Mouse (Mus musculus): ENCODE measurements around the gene Sav1.

The Sav1 gene

GRCm38 (mm10) chr12:69986786-69987497, at the start of gene Sav1:
TSS of gene Sav1 (minus strand) at chr12:69987002.
- DNase-seq (ENCODE audit: extremely low read depth, insufficient read length, low spot score): peak; percentile 88

- DNase-seq (ENCODE audit: extremely low read depth, insufficient read length, low spot score): no peak
Measured at GRCm38 (mm10) chr12:70026233-70026632, 39.4 kb upstream of the Sav1 start.

GRCm38 (mm10) chr12:70025431-70025830, 38.6 kb upstream of the Sav1 start:
- no peak for DNase-seq (ENCODE audit: extremely low read depth, insufficient read length, low spot score)

- DNase-seq (ENCODE audit: extremely low read depth, insufficient read length, low spot score): no peak
Measured at GRCm38 (mm10) chr12:70023580-70023979, 36.8 kb upstream of the Sav1 start.

- no peak for DNase-seq (ENCODE audit: extremely low read depth, insufficient read length, low spot score)
Measured at GRCm38 (mm10) chr12:70018153-70018552, 31.4 kb upstream of the Sav1 start.

GRCm38 (mm10) chr12:70015936-70016335, 29.1 kb upstream of the Sav1 start:
- no peak for DNase-seq (ENCODE audit: extremely low read depth, insufficient read length, low spot score)

GRCm38 (mm10) chr12:70011681-70012080, 24.9 kb upstream of the Sav1 start:
- no peak for DNase-seq (ENCODE audit: extremely low read depth, insufficient read length, low spot score)

- no peak for DNase-seq (ENCODE audit: extremely low read depth, insufficient read length, low spot score)
Measured at GRCm38 (mm10) chr12:70010356-70010755, 23.6 kb upstream of the Sav1 start.

- no peak for DNase-seq (ENCODE audit: extremely low read depth, insufficient read length, low spot score)
Measured at GRCm38 (mm10) chr12:70005103-70005502, 18.3 kb upstream of the Sav1 start.

- DNase-seq (ENCODE audit: extremely low read depth, insufficient read length, low spot score): peak; percentile 80
Measured at GRCm38 (mm10) chr12:69998186-69998983, 11.6 kb upstream of the Sav1 start.

- DNase-seq (ENCODE audit: extremely low read depth, insufficient read length, low spot score): no peak
Measured at GRCm38 (mm10) chr12:69995382-69995781, 8.6 kb upstream of the Sav1 start.

- DNase-seq (ENCODE audit: extremely low read depth, insufficient read length, low spot score): peak; percentile 76
Measured at GRCm38 (mm10) chr12:69986241-69986762, 500 bp downstream of the Sav1 start.

GRCm38 (mm10) chr12:69985546-69985945, 1.3 kb downstream of the Sav1 start:
- DNase-seq (ENCODE audit: extremely low read depth, insufficient read length, low spot score): no peak

GRCm38 (mm10) chr12:69982874-69983273, 3.9 kb downstream of the Sav1 start:
- no peak for DNase-seq (ENCODE audit: extremely low read depth, insufficient read length, low spot score)

GRCm38 (mm10) chr12:69977376-69977998, 9.3 kb downstream of the Sav1 start:
- DNase-seq (ENCODE audit: extremely low read depth, insufficient read length, low spot score): no peak

- DNase-seq (ENCODE audit: extremely low read depth, insufficient read length, low spot score): no peak
Measured at GRCm38 (mm10) chr12:69976688-69977087, 10.1 kb downstream of the Sav1 start.

- DNase-seq (ENCODE audit: extremely low read depth, insufficient read length, low spot score): no peak
Measured at GRCm38 (mm10) chr12:69973666-69974065, 13.1 kb downstream of the Sav1 start.

GRCm38 (mm10) chr12:69968154-69968553, 18.6 kb downstream of the Sav1 start:
- no peak for DNase-seq (ENCODE audit: extremely low read depth, insufficient read length, low spot score)

- no peak for DNase-seq (ENCODE audit: extremely low read depth, insufficient read length, low spot score)
Measured at GRCm38 (mm10) chr12:69967112-69967511, 19.7 kb downstream of the Sav1 start.

GRCm38 (mm10) chr12:69966071-69966470, 20.7 kb downstream of the Sav1 start:
- DNase-seq (ENCODE audit: extremely low read depth, insufficient read length, low spot score): no peak

- no peak for DNase-seq (ENCODE audit: extremely low read depth, insufficient read length, low spot score)
Measured at GRCm38 (mm10) chr12:69965644-69966043, 21.2 kb downstream of the Sav1 start.

Data from 3134 (cell line).